ENCODE assay signal across 12 mouse cellular contexts in the genomic region with DNA sequence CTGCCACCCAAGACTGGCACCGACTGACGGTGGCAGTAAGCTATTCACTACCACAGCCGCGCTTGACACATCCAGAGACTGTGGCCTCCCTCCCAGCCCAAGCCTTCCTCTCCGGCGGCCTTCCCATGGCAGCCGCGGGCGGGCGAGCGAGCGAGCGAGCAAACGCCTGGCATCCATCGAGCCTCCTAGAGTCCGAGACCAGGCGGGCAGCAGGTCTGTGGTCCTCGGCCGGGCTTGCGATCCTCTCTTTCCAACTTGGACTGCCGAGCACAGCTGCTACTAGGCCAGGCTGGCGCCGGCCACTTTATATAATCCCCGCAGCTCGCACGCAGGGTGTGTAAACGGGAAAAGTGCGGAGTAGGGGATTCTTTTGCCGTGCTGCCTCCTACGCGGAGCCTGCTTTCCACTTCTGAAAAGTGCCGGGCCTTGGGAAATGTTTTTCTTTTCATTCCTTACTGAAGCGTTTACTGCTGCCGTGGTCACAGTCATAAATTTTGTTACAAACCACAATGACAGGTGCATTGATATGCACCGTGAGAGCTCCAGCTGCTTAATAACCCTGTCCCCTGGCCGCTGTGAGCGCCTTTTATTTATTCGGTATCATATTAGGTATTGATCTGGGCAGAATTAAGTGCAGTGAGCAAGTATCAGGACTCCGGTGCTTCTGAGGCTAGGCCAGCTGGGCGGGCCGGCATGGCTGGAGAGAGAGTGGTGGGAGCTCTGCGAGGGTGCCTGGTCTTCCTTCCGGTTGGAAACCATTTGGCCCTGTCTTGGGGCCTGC. TPM values are rescaled to one million over a fixed set of nuclear protein-coding genes. Genes with fewer than 3 reads are reported as not detected.
DNase-seq lines count a peak whose midpoint lies in the region; ATAC-seq lines count a peak whose summit lies in the region.
"Had no signal": no experiment of that assay in that cellular context is flagged by ENCODE, and none has a peak within 500 bp of the region (broad histone marks: within the 10 kb centered on the region; RNA-seq: fewer than 3 reads in every experiment).

No protein-coding gene starts in this region.

- H3K4me1 ChIP-seq in kidney, embryonic 16.5 days (ENCODE audit: insufficient read depth, low read length), result peaks cover 67% of the 10 kb centered on the region
- peaks cover 8% of the 10 kb centered on the region for H3K4me1 ChIP-seq in hindbrain, embryonic 12.5 days

- DNase-seq in kidney, adult 9 months, result no peak
- DNase-seq in embryo, embryonic 10.5 days (ENCODE audit: low spot score), result peak; percentile 72
- DNase-seq in thymus, postnatal 14 days, result no peak
- DNase-seq in lung, postnatal 36 days, result no peak
- DNase-seq in cerebellum, postnatal 4 days (ENCODE audit: low spot score in 2 of 2), result no peak
- DNase-seq: cerebellum, adult 11 months; layer of hippocampus, postnatal 36 days had no signal

- H3K9me3 ChIP-seq in kidney, embryonic 16.5 days (ENCODE audit: low read length), result no peaks in the 10 kb centered on the region
- no peaks in the 10 kb centered on the region for H3K9me3 ChIP-seq in hindbrain, embryonic 12.5 days (replicated peaks)

- peak overlapping the region; percentile 78 for H3K4me2 ChIP-seq in kidney, embryonic 16.5 days (replicated peaks; ENCODE audit: low read depth, low read length)
- H3K4me2 ChIP-seq in hindbrain, embryonic 12.5 days (replicated peaks), result peak overlapping the region; percentile 49

- H3K4me3 ChIP-seq in kidney, embryonic 16.5 days (ENCODE audit: low read length), result peak overlapping the region; percentile 44
- peak overlapping the region; percentile 44 for H3K4me3 ChIP-seq in hindbrain, embryonic 12.5 days

- H3K27me3 ChIP-seq in kidney, embryonic 16.5 days (ENCODE audit: insufficient read depth, low read length), result peaks cover 14% of the 10 kb centered on the region
- H3K27me3 ChIP-seq in hindbrain, embryonic 12.5 days, result peaks cover 96% of the 10 kb centered on the region

- H3K36me3 ChIP-seq in kidney, embryonic 16.5 days (ENCODE audit: insufficient read depth, low read length), result no peaks in the 10 kb centered on the region
- H3K36me3 ChIP-seq in hindbrain, embryonic 12.5 days, result no peaks in the 10 kb centered on the region

- ATAC-seq in kidney, embryonic 16.5 days (ENCODE audit: low FRiP score, low TSS enrichment), result peak; percentile 64
- peak; percentile 28; the same call in 1 of the 2 replicates for ATAC-seq in hindbrain, embryonic 12.5 days (ENCODE audit: low FRiP score)
- ATAC-seq in megakaryocyte-erythroid progenitor cell, adult 5-6 weeks (replicated peaks; ENCODE audit: low FRiP score, low TSS enrichment, poor library complexity, severe bottlenecking), result 0 out of 2 replicates have a peak, but pooled peaks have one; percentile 9

- peak overlapping the region; percentile 75 for H3K9ac ChIP-seq in kidney, embryonic 16.5 days (replicated peaks; ENCODE audit: low read length)
- peak overlapping the region; percentile 73 for H3K9ac ChIP-seq in hindbrain, embryonic 12.5 days

- peak overlapping the region; percentile 94 for H3K27ac ChIP-seq in kidney, embryonic 16.5 days (ENCODE audit: low read length)
- H3K27ac ChIP-seq in hindbrain, embryonic 12.5 days, result peak overlapping the region; percentile 97

- 2% methylated on average over 43 of the region's 43 CpGs for WGBS in kidney, embryonic 16.5 days
- under 1% methylated on average over 43 of the region's 43 CpGs for whole genome bisulfite sequencing in hindbrain, embryonic 12.5 days

RNA-seq across cellular contexts. Expression of a gene that starts 14.0 kb away (rescaled TPM):
- polyA plus RNA-seq in kidney, embryonic 16.5 days (2015; fragmentation: Nextera tagmentation; extraction: Ambion mirVana), result 1.3 and 2.1 TPM in 2 replicates
- polyA plus RNA-seq in hindbrain, embryonic 12.5 days (2016; fragmentation: Nextera tagmentation; extraction: Ambion mirVana), result 0.66 and 1.1 TPM in 2 replicates
- total RNA-seq in megakaryocyte-erythroid progenitor cell, adult 5-6 weeks (2014; fragmentation: Nextera tagmentation), result not detected in 2 replicates
- total RNA-seq in megakaryocyte-erythroid progenitor cell, adult 5-6 weeks (2017), result not detected in 2 replicates
- total RNA-seq: layer of hippocampus, postnatal 36 days; midbrain, postnatal 0 days had no signal
- polyA plus RNA-seq: frontal cortex, adult 2 months; midbrain, postnatal 0 days had no signal

RNA-seq across cellular contexts. Expression of a gene that starts 22.3 kb away (rescaled TPM):
- polyA plus RNA-seq in kidney, embryonic 16.5 days (2015; fragmentation: Nextera tagmentation; extraction: Ambion mirVana), result 0.99 and 1.00 TPM in 2 replicates
- polyA plus RNA-seq in hindbrain, embryonic 12.5 days (2016; fragmentation: Nextera tagmentation; extraction: Ambion mirVana), result 2.5 and 3.3 TPM in 2 replicates
- total RNA-seq in megakaryocyte-erythroid progenitor cell, adult 5-6 weeks (2014; fragmentation: Nextera tagmentation), result not detected in 2 replicates
- total RNA-seq in megakaryocyte-erythroid progenitor cell, adult 5-6 weeks (2017), result not detected in 2 replicates
- total RNA-seq: midbrain, postnatal 0 days had no signal
- polyA plus RNA-seq: midbrain, postnatal 0 days had no signal

RNA-seq across cellular contexts. Expression of a gene that starts 28.8 kb away (rescaled TPM):
- 4.5 and 4.9 TPM in 2 replicates for polyA plus RNA-seq in kidney, embryonic 16.5 days (2015; fragmentation: Nextera tagmentation; extraction: Ambion mirVana)
- 3.6 and 4.6 TPM in 2 replicates for polyA plus RNA-seq in hindbrain, embryonic 12.5 days (2016; fragmentation: Nextera tagmentation; extraction: Ambion mirVana)
- not detected in 2 replicates for total RNA-seq in megakaryocyte-erythroid progenitor cell, adult 5-6 weeks (2014; fragmentation: Nextera tagmentation)
- total RNA-seq in megakaryocyte-erythroid progenitor cell, adult 5-6 weeks (2017), result not detected in 2 replicates
- total RNA-seq: layer of hippocampus, postnatal 36 days had no signal
- polyA plus RNA-seq: frontal cortex, adult 2 months; midbrain, postnatal 0 days had no signal

RNA-seq across cellular contexts. Expression of a gene that starts 28.8 kb away (rescaled TPM):
- 14.6 and 15.4 TPM in 2 replicates for polyA plus RNA-seq in kidney, embryonic 16.5 days (2015; fragmentation: Nextera tagmentation; extraction: Ambion mirVana)
- polyA plus RNA-seq in hindbrain, embryonic 12.5 days (2016; fragmentation: Nextera tagmentation; extraction: Ambion mirVana), result 69.6 and 83.5 TPM in 2 replicates
- not detected in 2 replicates for total RNA-seq in megakaryocyte-erythroid progenitor cell, adult 5-6 weeks (2014; fragmentation: Nextera tagmentation)
- not detected in 2 replicates for total RNA-seq in megakaryocyte-erythroid progenitor cell, adult 5-6 weeks (2017)
- total RNA-seq: layer of hippocampus, postnatal 36 days had no signal
- polyA plus RNA-seq: frontal cortex, adult 2 months; midbrain, postnatal 0 days had no signal

RNA-seq across cellular contexts. Expression of a gene that starts 36.1 kb away (rescaled TPM):
- 41.0 and 45.6 TPM in 2 replicates for polyA plus RNA-seq in kidney, embryonic 16.5 days (2015; fragmentation: Nextera tagmentation; extraction: Ambion mirVana)
- 0.14 and 0.46 TPM in 2 replicates for polyA plus RNA-seq in hindbrain, embryonic 12.5 days (2016; fragmentation: Nextera tagmentation; extraction: Ambion mirVana)
- not detected in 2 replicates for total RNA-seq in megakaryocyte-erythroid progenitor cell, adult 5-6 weeks (2014; fragmentation: Nextera tagmentation)
- not detected in 2 replicates for total RNA-seq in megakaryocyte-erythroid progenitor cell, adult 5-6 weeks (2017)
- total RNA-seq: layer of hippocampus, postnatal 36 days had no signal
- polyA plus RNA-seq: midbrain, postnatal 0 days had no signal

Comparison
In these comparisons a context has a peak if more than half of its experiments do, and no peak if none do; other contexts are left out.
1. ATAC-seq: peak in every context shown above with its lines; median percentile 64 in kidney, embryonic 16.5 days; 28 in hindbrain, embryonic 12.5 days; 9 in megakaryocyte-erythroid progenitor cell, adult 5-6 weeks.